Mouse (Mus musculus) leukemia stem cell, adult 10-12 weeks (primary cell): ENCODE data around the gene Olfr294. TPM values are rescaled to one million over a fixed set of nuclear protein-coding genes. Genes with fewer than 3 reads are reported as not detected.

Experiments
- polyA plus RNA-seq: library from polyadenylated mRNA; stranded (reverse); fragments of >175 nt; gene quantifications from 2 replicates; pipeline ENCODE4 v1.2.3, GENCODE M21; 2012; ENCODE audit warnings: low replicate concordance

Gene Olfr294
- polyA plus RNA-seq: not detected in 2 replicates

DNA sequence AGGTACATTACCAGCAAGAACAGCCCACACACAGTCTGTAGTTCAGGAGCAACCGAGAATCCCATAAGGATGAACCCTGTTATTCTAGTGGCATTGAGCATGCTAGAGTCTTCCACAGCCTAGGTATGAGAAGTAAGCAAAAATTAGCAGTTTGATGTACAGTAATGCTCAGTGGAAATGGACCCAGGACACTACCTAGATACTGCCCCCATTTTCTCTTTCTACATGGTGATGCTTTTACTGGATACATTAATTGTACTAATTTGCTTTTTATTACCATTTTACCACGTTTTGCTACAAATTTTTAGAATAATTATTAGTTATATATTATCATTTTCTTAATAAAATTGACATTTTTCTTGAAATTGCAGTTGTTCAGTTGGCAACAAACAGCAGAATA is at the start of gene Olfr294:
Olfr294 (minus strand) TSS at position 101 of the 400 bp plus-strand sequence.

DNA sequence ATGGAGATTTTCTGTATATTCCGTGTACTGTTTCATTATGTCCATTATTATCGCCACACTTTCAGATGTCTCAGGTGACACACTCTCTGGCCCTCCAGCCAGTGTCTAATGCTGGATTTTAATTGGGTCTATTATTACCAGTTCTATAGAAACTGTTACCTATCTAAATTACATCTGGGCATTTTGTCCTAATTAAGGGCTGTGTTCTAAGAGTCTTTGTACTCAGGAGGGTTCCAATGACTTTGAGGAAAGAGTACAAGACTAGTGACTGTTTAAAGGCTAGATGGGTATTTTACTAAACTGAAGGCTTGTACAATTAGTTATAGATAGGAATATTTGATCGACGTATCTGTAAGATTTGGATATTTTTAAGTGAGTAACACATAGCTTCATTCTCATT is 32.3 kb upstream of the Olfr294 start, which contains the start of gene Olfr293:
Olfr293 (plus strand) TSS at position 301 of the 400 bp plus-strand sequence.

GRCm38 (mm10) chr7:86583562-86583961 is 32.9 kb downstream of the Olfr294 start, which contains the start of gene Olfr295:
TSS of gene Olfr295 (plus strand) at chr7:86583862.

Other genes with a start within 250 kb of the Olfr294 start
- gene Olfr305, start 249.7 kb downstream of the Olfr294 start, polyA plus RNA-seq: not detected in 2 replicates
- not detected in 2 replicates for gene Olfr304, start 230.0 kb downstream of the Olfr294 start, polyA plus RNA-seq
- gene Olfr303, start 218.9 kb downstream of the Olfr294 start, polyA plus RNA-seq: not detected in 2 replicates
- gene Olfr301, start 212.8 kb downstream of the Olfr294 start, polyA plus RNA-seq: not detected in 2 replicates
- not detected in 2 replicates for gene Olfr299, start 156.7 kb downstream of the Olfr294 start, polyA plus RNA-seq
- not detected in 2 replicates for gene Olfr298, start 124.2 kb downstream of the Olfr294 start, polyA plus RNA-seq
- gene Olfr297, start 96.7 kb downstream of the Olfr294 start, polyA plus RNA-seq: not detected in 2 replicates
- gene Olfr295, start 32.8 kb downstream of the Olfr294 start, polyA plus RNA-seq: not detected in 2 replicates
- not detected in 2 replicates for gene Olfr293, start 32.4 kb upstream of the Olfr294 start, polyA plus RNA-seq
- gene Olfr292, start 71.7 kb upstream of the Olfr294 start, polyA plus RNA-seq: not detected in 2 replicates
- not detected in 2 replicates for gene Folh1, start 159.3 kb upstream of the Olfr294 start, polyA plus RNA-seq
- gene Vmn2r77, start 178.4 kb upstream of the Olfr294 start, polyA plus RNA-seq: not detected in 2 replicates